Mouse (Mus musculus) urinary bladder, adult 2 months (tissue): ENCODE results near the gene Pdlim5. TPM values are rescaled to one million over a fixed set of nuclear protein-coding genes. Genes with fewer than 3 reads are reported as not detected.

ENCODE experiments used
- DNase-seq: peaks from one replicate; pipeline ENCODE4 v3.0.0; 2022; ENCODE audit warnings: low spot score
- polyA plus RNA-seq: library from polyadenylated mRNA; depleted of rRNA; stranded (reverse); fragments of >200 nt; gene quantifications from 2 replicates; pipeline ENCODE4 v1.2.3, GENCODE M21; 2012

Gene Pdlim5
- polyA plus RNA-seq, 1 experiment, result 73.8 TPM

- no peak for DNase-seq
These were observed 55.9 kb downstream of the Pdlim5 start for GRCm38 (mm10) chr3:142339440-142340251.

GRCm38 (mm10) chr3:142338058-142338457 lies 57.4 kb downstream of the Pdlim5 start:
- DNase-seq, result no peak

DNA sequence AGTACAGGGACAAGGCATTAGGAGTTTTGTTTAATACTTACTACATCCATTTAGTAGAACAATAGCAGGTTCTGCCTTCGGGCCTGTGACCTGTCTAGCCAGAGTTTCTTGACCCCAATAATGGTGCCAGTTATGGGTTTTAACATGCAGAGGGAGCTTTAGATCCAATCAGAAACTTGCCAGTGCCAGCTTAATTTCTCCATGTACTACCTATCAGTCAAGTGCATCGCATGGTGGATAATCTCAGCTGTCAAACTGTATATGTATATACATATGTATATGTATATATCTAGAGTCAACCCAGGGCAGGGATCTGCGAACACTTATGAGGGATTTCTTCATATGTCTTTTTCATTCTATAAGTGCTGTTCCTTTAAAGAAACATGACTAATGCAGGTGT lies 61.0 kb downstream of the Pdlim5 start:
- no peak for DNase-seq

- no peak for DNase-seq
These were observed 62.0 kb downstream of the Pdlim5 start for GRCm38 (mm10) chr3:142333458-142333857.

DNA sequence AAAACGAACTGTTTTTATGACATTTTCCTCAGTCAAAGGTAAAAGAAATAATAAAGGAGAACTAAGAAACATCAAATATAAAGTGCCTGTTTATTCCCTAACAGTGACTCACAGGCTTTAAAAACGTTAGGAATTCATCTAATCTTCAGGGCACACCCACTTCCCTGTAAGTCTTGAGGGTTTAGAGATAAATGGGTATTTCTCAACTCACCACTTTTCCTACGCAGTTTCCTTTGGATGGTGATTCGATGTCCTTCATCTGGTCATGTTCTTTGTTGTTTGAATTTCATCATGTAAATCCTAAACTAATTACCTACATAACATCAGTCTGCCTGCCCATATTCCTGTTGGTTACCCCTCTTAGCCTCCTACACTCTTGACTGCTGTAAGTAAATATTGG lies 62.8 kb downstream of the Pdlim5 start:
- DNase-seq, result no peak

- DNase-seq, result no peak
These were observed 63.5 kb downstream of the Pdlim5 start for GRCm38 (mm10) chr3:142331872-142332554.

DNA sequence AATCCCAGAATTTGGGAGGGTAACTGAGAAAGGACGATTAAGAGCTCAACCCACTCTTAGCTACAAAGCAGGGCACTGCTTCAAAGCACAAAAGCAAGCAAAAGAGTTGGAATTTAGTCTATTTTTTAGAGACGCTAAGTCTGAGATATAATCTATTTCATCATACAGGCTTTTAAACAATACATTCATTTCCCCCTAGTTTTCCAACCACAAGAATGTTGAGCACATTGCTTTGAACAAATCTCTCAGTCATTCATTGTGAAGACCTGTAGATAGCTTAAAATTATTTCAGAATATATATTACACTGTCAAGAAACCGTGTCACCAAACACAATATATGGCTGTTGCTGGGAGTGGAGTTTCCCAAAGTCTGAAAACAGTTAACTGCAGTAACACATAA lies 65.1 kb downstream of the Pdlim5 start:
- DNase-seq, result no peak

- no peak for DNase-seq
These were observed 71.9 kb downstream of the Pdlim5 start for GRCm38 (mm10) chr3:142323592-142323991.

DNA sequence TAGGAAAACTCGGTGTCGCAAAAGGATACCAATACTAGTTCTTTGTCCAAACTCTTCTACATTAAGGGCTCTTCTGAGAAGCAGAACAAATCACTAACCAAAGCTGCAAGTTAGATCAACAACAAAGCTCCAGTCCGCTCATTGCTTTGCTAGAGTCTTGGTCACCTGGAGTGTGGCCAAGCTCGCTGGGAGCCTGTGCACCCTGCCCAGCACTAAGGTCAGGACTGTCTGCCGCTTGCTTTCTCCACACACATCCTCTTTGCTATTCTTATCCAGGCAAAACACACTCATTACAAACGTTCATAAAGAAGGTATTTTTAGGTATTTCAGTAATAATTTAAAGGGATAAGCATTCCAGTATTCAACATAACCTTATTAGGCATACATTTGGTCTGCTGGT lies 73.6 kb downstream of the Pdlim5 start:
- no peak for DNase-seq

- no peak for DNase-seq
These were observed 77.3 kb downstream of the Pdlim5 start for GRCm38 (mm10) chr3:142318147-142318546.

DNA sequence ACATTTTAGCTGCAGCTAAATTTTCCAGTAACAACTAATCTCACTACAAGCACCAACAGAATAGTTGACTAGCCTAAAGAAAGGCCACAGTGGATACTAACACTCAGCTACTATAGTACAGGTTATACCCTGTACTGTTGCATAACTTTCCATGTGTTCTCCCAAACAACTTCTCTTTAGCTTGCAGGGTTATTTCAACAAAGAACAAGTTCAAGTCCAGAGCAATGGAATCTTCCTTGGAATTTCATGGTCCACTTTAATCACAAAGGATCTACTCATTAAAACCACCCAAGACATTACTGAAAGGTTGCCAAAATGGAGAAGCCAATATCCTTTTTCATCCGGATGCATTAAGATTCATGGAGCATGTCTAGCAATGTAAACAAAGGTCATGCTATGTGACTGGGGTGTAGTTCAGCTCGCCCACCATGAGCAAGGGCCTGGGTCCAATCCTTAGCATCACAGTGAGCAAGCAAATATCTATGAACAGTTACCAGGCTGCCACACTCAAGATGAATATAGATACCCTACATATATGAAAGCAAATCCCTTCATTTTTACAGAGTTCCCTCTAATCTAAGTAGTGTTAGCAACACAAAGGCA lies 79.3 kb downstream of the Pdlim5 start:
- no peak for DNase-seq

GRCm38 (mm10) chr3:142311075-142311474 lies 84.4 kb downstream of the Pdlim5 start:
- no peak for DNase-seq

GRCm38 (mm10) chr3:142310446-142310845 lies 85.0 kb downstream of the Pdlim5 start:
- no peak for DNase-seq

DNA sequence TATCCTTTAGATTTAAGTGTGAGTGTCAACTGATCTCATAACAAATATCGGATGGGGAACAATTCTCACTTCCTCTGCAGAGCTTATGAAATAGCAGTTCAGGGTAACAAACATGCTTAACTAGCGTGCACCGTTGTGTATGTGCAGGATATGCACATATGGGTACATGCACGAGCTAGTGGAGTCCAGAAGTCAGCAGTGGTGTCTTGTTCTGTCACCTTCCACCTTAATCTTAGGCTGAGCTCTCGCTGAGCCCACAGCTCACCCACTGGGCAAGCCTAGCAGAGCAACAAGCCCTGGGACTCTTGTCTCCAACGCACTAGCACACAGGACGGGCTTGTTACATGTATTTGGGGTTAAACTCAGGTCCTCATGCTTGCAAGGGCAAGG lies 100.2 kb downstream of the Pdlim5 start:
- no peak for DNase-seq

GRCm38 (mm10) chr3:142294616-142295286 lies 100.7 kb downstream of the Pdlim5 start:
- no peak for DNase-seq

GRCm38 (mm10) chr3:142293561-142293960 lies 101.9 kb downstream of the Pdlim5 start:
- DNase-seq, result no peak

DNA sequence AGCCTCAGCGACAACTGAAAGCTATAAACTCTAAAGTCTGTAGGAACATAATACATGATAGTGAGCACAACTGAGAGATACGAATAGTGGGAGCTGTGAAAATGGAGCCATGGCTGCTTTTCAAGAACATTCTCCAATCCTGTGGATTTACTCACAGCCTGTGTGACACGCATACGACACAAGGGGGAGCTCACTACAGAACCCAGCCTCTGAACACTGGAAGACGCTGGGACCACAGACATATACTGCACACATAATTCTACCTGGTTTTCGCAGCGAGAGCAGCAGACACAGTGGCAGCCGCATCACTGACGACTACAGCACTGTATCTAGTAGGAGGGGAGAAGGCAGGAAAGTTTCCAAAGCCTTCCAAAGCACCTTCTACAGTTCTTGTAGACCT lies 112.8 kb downstream of the Pdlim5 start:
- DNase-seq, result no peak

DNA sequence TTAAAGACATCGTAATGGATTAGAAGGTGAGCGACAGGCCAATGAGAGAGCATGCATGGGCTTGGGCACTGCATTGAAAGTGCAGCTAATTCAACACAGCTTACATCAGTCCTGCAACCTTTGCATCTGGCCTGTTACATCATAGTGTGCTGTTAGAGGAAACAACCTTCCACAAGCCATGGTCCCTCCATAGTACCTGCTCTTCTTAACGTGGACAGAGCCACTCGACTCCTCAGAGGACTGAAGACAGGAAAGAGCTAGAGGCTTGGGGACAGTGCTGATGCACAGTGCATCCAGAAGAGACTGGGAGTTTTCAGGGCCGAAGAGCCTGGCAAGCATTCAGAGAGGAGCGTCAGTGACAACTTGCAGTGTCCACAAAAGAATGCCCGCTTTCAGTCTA lies 113.8 kb downstream of the Pdlim5 start:
- DNase-seq, result no peak

DNA sequence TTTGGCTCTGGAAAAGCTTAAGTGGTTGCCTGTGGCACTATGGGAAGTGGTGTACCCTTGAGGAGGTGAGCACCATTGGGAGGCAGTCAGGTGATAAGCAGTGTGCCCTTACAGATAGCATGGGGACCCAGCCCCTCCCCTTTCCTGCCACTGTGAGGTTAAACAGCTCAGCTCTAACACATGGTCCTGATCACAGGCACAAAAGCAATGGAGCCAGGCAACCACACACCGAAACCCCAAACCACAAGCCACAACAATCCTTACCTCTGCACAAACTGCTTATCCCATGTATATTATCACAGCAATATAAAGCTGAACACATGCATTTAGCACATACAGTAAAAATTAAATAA lies 114.4 kb downstream of the Pdlim5 start:
- DNase-seq, result no peak

DNA sequence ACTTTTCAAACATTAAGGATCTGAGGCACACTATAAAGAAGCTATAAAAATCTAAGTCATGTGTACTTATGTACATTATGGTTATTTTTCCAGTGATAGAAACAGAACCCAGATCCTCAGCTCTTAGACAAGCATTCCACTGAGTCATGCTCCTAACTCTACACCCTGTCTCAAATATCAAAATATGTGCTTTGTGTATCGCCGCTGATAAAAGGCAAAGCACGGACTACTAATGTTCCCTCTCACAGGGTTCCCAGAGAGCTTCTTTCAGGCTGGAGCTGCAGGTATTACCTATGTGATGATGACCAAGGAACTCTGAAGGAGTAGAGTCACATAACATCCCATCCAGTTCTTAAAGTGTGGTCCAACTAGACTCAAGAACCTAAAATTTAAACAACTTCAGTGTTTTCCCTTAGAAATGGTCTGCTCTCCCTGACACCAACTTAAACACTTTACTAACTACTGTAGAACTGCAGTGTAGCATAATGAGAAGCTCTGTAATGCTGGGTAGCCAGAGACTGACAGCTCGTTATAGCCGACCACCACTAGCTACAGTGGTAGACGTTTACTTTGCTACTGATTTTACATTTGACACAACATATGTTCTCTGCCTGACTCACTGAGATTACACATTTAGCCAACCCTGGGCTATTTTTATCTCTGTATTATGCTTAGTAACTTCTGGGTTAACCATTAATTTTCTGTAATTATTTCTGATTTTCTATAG lies 115.0 kb downstream of the Pdlim5 start:
- DNase-seq, result no peak

DNA sequence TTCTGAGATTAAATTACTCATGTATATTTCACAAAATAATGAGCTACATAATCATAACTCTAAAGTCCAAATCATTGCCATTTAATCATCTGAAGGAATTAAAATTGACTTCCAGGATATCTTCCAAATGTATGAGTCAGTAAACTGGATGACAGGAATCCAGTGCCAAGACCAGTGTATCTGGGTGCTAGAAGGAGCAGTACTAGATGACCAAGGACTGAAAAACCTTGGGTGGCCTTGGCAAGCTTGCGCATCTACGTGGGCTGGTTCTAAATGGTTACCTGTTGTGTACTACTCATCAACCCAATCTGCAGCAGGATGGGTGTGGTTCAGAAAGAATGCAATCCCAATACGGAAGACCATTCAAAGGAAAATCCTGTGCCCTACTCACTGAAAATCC lies 116.5 kb downstream of the Pdlim5 start:
- DNase-seq, result no peak

- no peak for DNase-seq
These were observed 119.0 kb downstream of the Pdlim5 start for GRCm38 (mm10) chr3:142276506-142276905.
